Mouse (Mus musculus) ES-E14 (cell line): ENCODE data around the gene Aldh1a1. TPM values are rescaled to one million over a fixed set of nuclear protein-coding genes. Genes with fewer than 3 reads are reported as not detected.

Source experiments
- DNase-seq: peaks from one replicate; pipeline ENCODE4 v3.0.0-alpha.2; 2013; ENCODE audit warnings: low read depth, low spot score
- H3K27ac ChIP-seq: 2 replicates; pipeline ENCODE4 v1.5.1; 2012; ENCODE audit warnings: low read depth, mild to moderate bottlenecking, low read length, moderate library complexity, mixed read lengths; ENCODE audit not compliant: poor library complexity, insufficient read depth, severe bottlenecking
- H3K36me3 ChIP-seq: 2 replicates; pipeline ENCODE4 v1.6.1; 2012; ENCODE audit warnings: mild to moderate bottlenecking, low read length, moderate library complexity, mixed read lengths; ENCODE audit not compliant: control insufficient read depth, poor library complexity, insufficient read depth, severe bottlenecking
- H3K4me1 ChIP-seq, 2 experiments: fragments of 150-350 bp in 1 of 2; sonication (generic) in 1 of 2; 2 replicates each; pipeline ENCODE4 v1.6.1; 2012; ENCODE audit warnings: low read length in 2 of 2, mild to moderate bottlenecking in 1 of 2, mixed read lengths in 1 of 2; ENCODE audit not compliant: control insufficient read depth in 2 of 2, insufficient read depth in 2 of 2, poor library complexity in 1 of 2
- H3K4me3 ChIP-seq, 2 experiments: fragments of 150-350 bp in 1 of 2; sonication (generic) in 1 of 2; 2 replicates each; pipeline ENCODE4 v1.5.1; 2012; ENCODE audit warnings: low read length in 2 of 2, low read depth in 1 of 2, mild to moderate bottlenecking in 1 of 2, mixed read lengths in 1 of 2; ENCODE audit not compliant: insufficient read depth in 1 of 2, poor library complexity in 1 of 2, severe bottlenecking in 1 of 2
- H3K9ac ChIP-seq: 2 replicates; pipeline ENCODE4 v1.6.1; 2012; ENCODE audit warnings: low read depth, mild to moderate bottlenecking, low read length, mixed read lengths; ENCODE audit not compliant: poor library complexity, insufficient read depth, severe bottlenecking
- H3K9me3 ChIP-seq: fragments of 150-350 bp; sonication (generic); 2 replicates; pipeline ENCODE4 v1.6.1; 2012; ENCODE audit warnings: low read depth, mild to moderate bottlenecking, low read length; ENCODE audit not compliant: control insufficient read depth, insufficient read depth
- CHD2 ChIP-seq: IDR thresholded peaks from 2 replicates; pipeline ENCODE4 v1.6.1; 2014; ENCODE audit warnings: mild to moderate bottlenecking, low read depth, low read length, inconsistent platforms
- HCFC1 ChIP-seq: IDR thresholded peaks from 2 replicates; pipeline ENCODE4 v1.6.1; 2012; ENCODE audit warnings: low read length, inconsistent platforms, borderline replicate concordance; ENCODE audit not compliant: insufficient read depth
- MAFK ChIP-seq: IDR thresholded peaks from 2 replicates; pipeline ENCODE4 v1.6.1; 2014; ENCODE audit warnings: mild to moderate bottlenecking, low read depth, low read length, inconsistent platforms; ENCODE audit not compliant: insufficient read depth
- ZC3H11A ChIP-seq: IDR thresholded peaks from 2 replicates; pipeline ENCODE4 v1.6.1; 2012; ENCODE audit warnings: low read depth, mild to moderate bottlenecking, inconsistent platforms, low read length, borderline replicate concordance
- ZNF384 ChIP-seq: IDR thresholded peaks from 2 replicates; pipeline ENCODE4 v1.6.1; 2012; ENCODE audit warnings: low read depth, low read length, inconsistent platforms
- in situ Hi-C, 2 experiments: fragments of 600-800 bp; cut with MboI; formaldehyde crosslinking; loops; one replicate each; pipeline ENCODE4 v1.15.1; 2025; ENCODE audit warnings: low sequenced_read_pairs in 2 of 2, inconsistent platforms in 1 of 2; ENCODE audit not compliant: unreplicated experiment in 2 of 2
- total RNA-seq: library from RNA; depleted of rRNA; stranded (reverse); fragments of 300-350 nt; gene quantifications from 2 replicates; pipeline ENCODE4 v1.2.3, GENCODE M21; 2012; rRNA removed

Gene Aldh1a1
- total RNA-seq, 1 experiment: 1.3 TPM

- Histone ChIP-seq H3K27ac (no peak overlapping the region), H3K4me3 (no peak overlapping the region), H3K4me1 (no peaks in the 10 kb centered on the region), H3K36me3 (no peaks in the 10 kb centered on the region), H3K9me3 (no peaks in the 10 kb centered on the region), H3K9ac (no peak overlapping the region)
- no peak for TF ChIP-seq CHD2
- no peak for TF ChIP-seq ZNF384
- no peak for TF ChIP-seq ZC3H11A
- TF ChIP-seq HCFC1: no peak
- in situ Hi-C loops: no loop called here
- no peak for DNase-seq
Observed at GRCm38 (mm10) chr19:20650008-20650407, 157.5 kb downstream of the Aldh1a1 start.

- Histone ChIP-seq H3K9me3 (no peaks in the 10 kb centered on the region), H3K4me1 (no peaks in the 10 kb centered on the region), H3K36me3 (no peaks in the 10 kb centered on the region), H3K4me3 (no peak overlapping the region), H3K27ac (no peak overlapping the region), H3K9ac (no peak overlapping the region)
- DNase-seq: no peak
- no peak for TF ChIP-seq ZC3H11A
- TF ChIP-seq ZNF384: no peak
- no peak for TF ChIP-seq HCFC1
- TF ChIP-seq MAFK: no peak
- TF ChIP-seq CHD2: no peak
- in situ Hi-C loops: no loop called here
Observed at GRCm38 (mm10) chr19:20653082-20653676, 160.7 kb downstream of the Aldh1a1 start.

GRCm38 (mm10) chr19:20654141-20654873, 161.8 kb downstream of the Aldh1a1 start:
- H3K4me1 ChIP-seq: no peaks in the 10 kb centered on the region
- no peak overlapping the region for H3K9ac ChIP-seq
- no peak overlapping the region for H3K4me3 ChIP-seq
- TF ChIP-seq MAFK: no peak
- no peak for TF ChIP-seq HCFC1
- no peak for TF ChIP-seq CHD2
- TF ChIP-seq ZC3H11A: no peak
- no peak for DNase-seq
- no peaks in the 10 kb centered on the region for H3K9me3 ChIP-seq
- in situ Hi-C loops: no loop called here
- H3K27ac ChIP-seq: no peak overlapping the region
- H3K36me3 ChIP-seq: no peaks in the 10 kb centered on the region

GRCm38 (mm10) chr19:20677697-20678355, 185.3 kb downstream of the Aldh1a1 start:
- DNase-seq: no peak
- H3K4me3 ChIP-seq: no peak overlapping the region
- TF ChIP-seq CHD2 (no peak), ZC3H11A (no peak), MAFK (no peak), HCFC1 (no peak), ZNF384 (no peak)
- no peak overlapping the region for H3K27ac ChIP-seq
- in situ Hi-C loops: no loop called here
- H3K4me1 ChIP-seq: no peaks in the 10 kb centered on the region
- H3K9me3 ChIP-seq: no peaks in the 10 kb centered on the region
- H3K36me3 ChIP-seq: no peaks in the 10 kb centered on the region
- no peak overlapping the region for H3K9ac ChIP-seq

Other genes starting within 250 kb of the Aldh1a1 start
- gene Anxa1, start 101.8 kb upstream of the Aldh1a1 start, total RNA-seq: 51.6 and 117 TPM in 2 replicates
- 0.49 TPM in 1 of 2 replicates, not detected in the other for gene Aldh1a7, start 234.8 kb downstream of the Aldh1a1 start, total RNA-seq